Mouse (Mus musculus) liver, embryonic 11.5 days (tissue): ENCODE results near the gene Hist1h4d. TPM values are rescaled to one million over a fixed set of nuclear protein-coding genes. Genes with fewer than 3 reads are reported as not detected.

Source experiments
- ATAC-seq: fragments of 200-750 bp; cut with Nextera tagmentation; replicated peaks from 2 replicates; pipeline ENCODE4 v1.8.0; 2017; ENCODE audit warnings: moderate number of reproducible peaks, mild to moderate bottlenecking, moderate TSS enrichment, moderate library complexity; ENCODE audit not compliant: low FRiP score
- DNase-seq: peaks from one replicate; pipeline ENCODE4 v3.0.0-alpha.2; 2017; ENCODE audit warnings: low spot score
- H3K27ac ChIP-seq: fragments of 300-500 bp; sonication (generic); 2 replicates; pipeline ENCODE4 v1.5.1; 2014; ENCODE audit warnings: mild to moderate bottlenecking, low read depth, low read length, control low read depth
- H3K27me3 ChIP-seq: fragments of 300-500 bp; sonication (generic); replicated peaks from 2 replicates; pipeline ENCODE4 v1.6.1; 2014; ENCODE audit warnings: low read length, mixed read lengths; ENCODE audit not compliant: control insufficient read depth, insufficient read depth
- H3K36me3 ChIP-seq: fragments of 300-500 bp; sonication (generic); 2 replicates; pipeline ENCODE4 v1.6.1; 2014; ENCODE audit warnings: mild to moderate bottlenecking, low read length, moderate library complexity, mixed read lengths; ENCODE audit not compliant: control insufficient read depth, insufficient read depth
- H3K4me1 ChIP-seq: fragments of 300-500 bp; sonication (generic); replicated peaks from 2 replicates; pipeline ENCODE4 v1.6.1; 2014; ENCODE audit warnings: low read length, mixed read lengths; ENCODE audit not compliant: control insufficient read depth, insufficient read depth
- H3K4me2 ChIP-seq: fragments of 300-500 bp; sonication (generic); 2 replicates; pipeline ENCODE4 v1.6.1; 2014; ENCODE audit warnings: mild to moderate bottlenecking, control low read depth, moderate library complexity
- H3K4me3 ChIP-seq: fragments of 300-500 bp; sonication (generic); 2 replicates; pipeline ENCODE4 v1.5.1; 2014; ENCODE audit warnings: low read depth, low read length, control low read depth
- H3K9ac ChIP-seq: fragments of 300-500 bp; sonication (generic); 2 replicates; pipeline ENCODE4 v1.6.1; 2014; ENCODE audit warnings: low read depth, low read length, control low read depth
- H3K9me3 ChIP-seq: fragments of 300-500 bp; sonication (generic); 2 replicates; pipeline ENCODE4 v1.6.1; 2016; ENCODE audit warnings: low read length, inconsistent platforms, mixed read lengths; ENCODE audit not compliant: control insufficient read depth
- WGBS: fragments of 180-500 bp; shearing (Covaris S2); extraction: QIAGEN DNeasy Blood & Tissue Kit; methylation state at CpG from one replicate; pipeline ENCODE4 v1.1.7; 2014; 5-methylcytosine and 5-hydroxymethylcytosine counted together
- polyA plus RNA-seq: library from polyadenylated mRNA; unstranded; fragments of >200 nt; fragmentation: Nextera tagmentation; extraction: Ambion mirVana; gene quantifications from 2 replicates; pipeline ENCODE4 v1.2.1, GENCODE M21; 2014

The Hist1h4d gene
- polyA plus RNA-seq, 1 experiment from 2014 or later, result 99.3 TPM

GRCm38 (mm10) chr13:23595622-23596372 lies 14.4 kb downstream of the Hist1h4d start:
- H3K4me3 ChIP-seq, result no peak overlapping the region
- no peaks in the 10 kb centered on the region for H3K9me3 ChIP-seq
- H3K4me2 ChIP-seq, result peak overlapping the region; percentile 36
- no peaks in the 10 kb centered on the region for H3K36me3 ChIP-seq
- peaks cover 32% of the 10 kb centered on the region for H3K4me1 ChIP-seq
- peak overlapping the region; percentile 44 for H3K9ac ChIP-seq
- peak overlapping the region; percentile 75 for H3K27ac ChIP-seq
- WGBS, result 62% methylated on average over 7 of the region's 7 CpGs
- DNase-seq (no peak), ATAC-seq (peak; percentile 96)
- no peaks in the 10 kb centered on the region for H3K27me3 ChIP-seq

GRCm38 (mm10) chr13:23597957-23598356 lies 16.6 kb downstream of the Hist1h4d start:
- no peak overlapping the region for H3K4me3 ChIP-seq
- H3K4me1 ChIP-seq, result peaks cover 27% of the 10 kb centered on the region
- DNase-seq (peak; percentile 64), ATAC-seq (no peak; the same call in 1 of the 2 replicates)
- H3K27me3 ChIP-seq, result no peaks in the 10 kb centered on the region
- no peaks in the 10 kb centered on the region for H3K36me3 ChIP-seq
- 0 out of 2 replicates have a peak overlapping the region, but pooled peaks have one; percentile 4 for H3K4me2 ChIP-seq
- 8% methylated on average over 9 of the region's 9 CpGs for WGBS
- H3K27ac ChIP-seq, result no peak overlapping the region
- H3K9me3 ChIP-seq, result no peaks in the 10 kb centered on the region
- no peak overlapping the region for H3K9ac ChIP-seq

GRCm38 (mm10) chr13:23603182-23603699 lies 21.8 kb downstream of the Hist1h4d start:
- WGBS, result 69% methylated on average over 7 of the region's 7 CpGs
- ATAC-seq, result no peak
- Histone ChIP-seq H3K9me3 (no peaks in the 10 kb centered on the region), H3K36me3 (no peaks in the 10 kb centered on the region), H3K27me3 (no peaks in the 10 kb centered on the region), H3K9ac (no peak overlapping the region), H3K4me3 (no peak overlapping the region), H3K27ac (no peak overlapping the region), H3K4me2 (no peak overlapping the region), H3K4me1 (no peaks in the 10 kb centered on the region)
- no peak for DNase-seq

GRCm38 (mm10) chr13:23604452-23604851 lies 23.1 kb downstream of the Hist1h4d start:
- Histone ChIP-seq H3K36me3 (no peaks in the 10 kb centered on the region), H3K4me3 (no peak overlapping the region), H3K27ac (no peak overlapping the region), H3K9ac (no peak overlapping the region), H3K27me3 (no peaks in the 10 kb centered on the region), H3K9me3 (no peaks in the 10 kb centered on the region), H3K4me1 (peaks cover 2% of the 10 kb centered on the region; the same call in 1 of the 2 replicates), H3K4me2 (no peak overlapping the region)
- no peak for DNase-seq
- no peak for ATAC-seq
- 86% methylated on average over 3 of the region's 3 CpGs for WGBS

GRCm38 (mm10) chr13:23605052-23605451 lies 23.7 kb downstream of the Hist1h4d start:
- no peaks in the 10 kb centered on the region for H3K36me3 ChIP-seq
- H3K9ac ChIP-seq, result no peak overlapping the region
- WGBS, result 83% methylated on average over 3 of the region's 3 CpGs
- H3K27ac ChIP-seq, result no peak overlapping the region
- no peak for ATAC-seq
- no peaks in the 10 kb centered on the region for H3K9me3 ChIP-seq
- no peak overlapping the region for H3K4me3 ChIP-seq
- no peak overlapping the region for H3K4me2 ChIP-seq
- peaks cover 7% of the 10 kb centered on the region; the same call in 1 of the 2 replicates for H3K4me1 ChIP-seq
- no peak for DNase-seq
- no peaks in the 10 kb centered on the region for H3K27me3 ChIP-seq

- 49% methylated on average over 4 of the region's 4 CpGs for WGBS
- no peak overlapping the region for H3K9ac ChIP-seq
- no peak overlapping the region for H3K4me2 ChIP-seq
- no peaks in the 10 kb centered on the region for H3K27me3 ChIP-seq
- ATAC-seq, result peak; percentile 73
- no peak for DNase-seq
- H3K36me3 ChIP-seq, result 0 out of 2 replicates have a peak, but pooled peaks cover 3% of the 10 kb centered on the region
- no peak overlapping the region for H3K27ac ChIP-seq
- H3K4me3 ChIP-seq, result no peak overlapping the region
- H3K4me1 ChIP-seq, result peaks cover 8% of the 10 kb centered on the region; the same call in 1 of the 2 replicates
- H3K9me3 ChIP-seq, result no peaks in the 10 kb centered on the region
These were observed 27.8 kb downstream of the Hist1h4d start for GRCm38 (mm10) chr13:23609209-23609608.

GRCm38 (mm10) chr13:23609844-23610243 lies 28.4 kb downstream of the Hist1h4d start:
- H3K9ac ChIP-seq, result no peak overlapping the region
- H3K9me3 ChIP-seq, result no peaks in the 10 kb centered on the region
- H3K4me3 ChIP-seq, result no peak overlapping the region
- H3K4me1 ChIP-seq, result peaks cover 8% of the 10 kb centered on the region; the same call in 1 of the 2 replicates
- 0 out of 2 replicates have a peak, but pooled peaks cover 3% of the 10 kb centered on the region for H3K36me3 ChIP-seq
- no peaks in the 10 kb centered on the region for H3K27me3 ChIP-seq
- H3K4me2 ChIP-seq, result no peak overlapping the region
- DNase-seq, result no peak
- no peak for ATAC-seq
- H3K27ac ChIP-seq, result 0 out of 2 replicates have a peak overlapping the region, but pooled peaks have one; percentile 41

GRCm38 (mm10) chr13:23610393-23610792 lies 29.0 kb downstream of the Hist1h4d start:
- no peak overlapping the region for H3K4me2 ChIP-seq
- H3K9ac ChIP-seq, result no peak overlapping the region
- WGBS, result 61% methylated on average over 2 of the region's 2 CpGs
- H3K27ac ChIP-seq, result no peak overlapping the region
- H3K9me3 ChIP-seq, result no peaks in the 10 kb centered on the region
- DNase-seq (no peak), ATAC-seq (no peak)
- H3K27me3 ChIP-seq, result no peaks in the 10 kb centered on the region
- H3K4me1 ChIP-seq, result peaks cover 8% of the 10 kb centered on the region; the same call in 1 of the 2 replicates
- H3K4me3 ChIP-seq, result no peak overlapping the region
- H3K36me3 ChIP-seq, result 0 out of 2 replicates have a peak, but pooled peaks cover 3% of the 10 kb centered on the region
